Mouse (Mus musculus) v-Abl transformed pro-B cells (cell line): ENCODE data around the gene Chrna4.

Experiments used
- in situ Hi-C, 2 experiments: fragments of 400-800 bp; cut with MboI; formaldehyde crosslinking; loops; one replicate each; pipeline ENCODE4 v1.15.1; 2025; ENCODE audit not compliant: unreplicated experiment in 2 of 2

Gene Chrna4

DNA sequence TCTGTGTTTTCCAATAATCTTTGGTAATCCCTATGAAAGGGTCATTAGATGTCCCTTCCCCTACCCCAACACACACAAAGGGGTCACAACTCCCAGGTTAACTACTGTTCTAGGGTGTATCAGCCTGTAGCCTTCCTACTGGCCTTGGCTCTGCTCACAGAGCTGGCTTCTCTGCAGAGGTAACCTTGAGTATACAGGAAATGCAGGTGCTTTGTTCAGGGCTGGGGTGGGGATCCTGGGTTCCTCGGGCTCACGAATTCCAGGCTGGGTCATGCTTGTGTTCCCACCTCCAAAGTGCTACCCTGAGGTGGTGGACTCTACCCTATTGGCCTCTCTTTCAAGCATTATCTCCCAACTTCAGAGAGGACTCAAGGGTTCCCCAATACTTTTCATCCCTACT is 57.7 kb downstream of the Chrna4 start:
- in situ Hi-C loops = loop anchor here (25.0 kb wide), 2 partner anchors 352 to 602 kb away; partner anchors contain the start of genes Prpf6 (in 2 of the 2), Samd10 (in 2 of the 2), Uckl1 (in 2 of the 2) and Zfp512b (in 2 of the 2)

DNA sequence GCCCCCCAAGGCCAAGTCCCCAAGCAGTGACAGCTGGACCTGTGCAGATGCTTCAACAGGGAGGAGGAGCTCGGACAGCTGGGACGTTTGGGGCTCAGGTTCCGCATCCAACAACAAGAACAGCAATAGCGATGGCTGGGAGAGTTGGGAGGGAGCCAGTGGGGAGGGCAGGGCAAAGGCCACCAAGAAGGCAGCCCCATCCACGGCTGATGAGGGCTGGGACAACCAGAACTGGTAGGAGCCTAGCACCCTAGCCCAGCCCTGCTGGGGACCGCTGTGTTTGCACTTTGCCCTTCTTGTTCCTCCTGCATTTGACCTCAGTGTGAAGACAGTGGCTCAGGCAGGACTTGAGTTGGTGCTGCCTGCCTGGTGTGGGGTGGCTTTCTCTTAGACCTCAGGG is 62.2 kb downstream of the Chrna4 start:
- in situ Hi-C loops = loop anchor here (25.0 kb wide), 2 partner anchors 356 to 606 kb away; partner anchors contain the start of genes Prpf6 (in 2 of the 2), Samd10 (in 2 of the 2), Uckl1 (in 2 of the 2) and Zfp512b (in 2 of the 2)
